Mouse (Mus musculus) neural tube, embryonic 13.5 days (tissue): ENCODE measurements at regions not wholly inside any gene's neighbourhood (a gene's known extent, or its start where the extent isn't known, plus 50 kb on each side); places are given as distances from the start of the nearest gene placed in this dataset.
A peak's percentile ranks its signal among the peaks of the same experiment; 100 is the strongest.

Experiments used
- ATAC-seq: fragments of 200-750 bp; cut with Nextera tagmentation; 2 replicates; pipeline ENCODE4 v1.8.0; 2017; ENCODE audit warnings: low read depth, mild to moderate bottlenecking, moderate TSS enrichment, moderate library complexity
- H3K27ac ChIP-seq: fragments of 300-500 bp; sonication (generic); replicated peaks from 2 replicates; pipeline ENCODE4 v1.5.1; 2015; ENCODE audit warnings: moderate library complexity, mild to moderate bottlenecking, inconsistent platforms
- H3K27me3 ChIP-seq: fragments of 300-500 bp; sonication (generic); 2 replicates; pipeline ENCODE4 v1.6.1; 2015; ENCODE audit warnings: mild to moderate bottlenecking, inconsistent platforms
- H3K36me3 ChIP-seq: fragments of 300-500 bp; sonication (generic); 2 replicates; pipeline ENCODE4 v1.6.1; 2015; ENCODE audit warnings: mild to moderate bottlenecking, inconsistent platforms
- H3K4me1 ChIP-seq: fragments of 300-500 bp; sonication (generic); replicated peaks from 2 replicates; pipeline ENCODE4 v1.6.1; 2015; ENCODE audit warnings: inconsistent platforms
- H3K4me2 ChIP-seq: fragments of 300-500 bp; sonication (generic); 2 replicates; pipeline ENCODE4 v1.6.1; 2015; ENCODE audit warnings: inconsistent platforms, mild to moderate bottlenecking, moderate library complexity
- H3K4me3 ChIP-seq: fragments of 300-500 bp; sonication (generic); 2 replicates; pipeline ENCODE4 v1.5.1; 2015; ENCODE audit warnings: mild to moderate bottlenecking, inconsistent platforms
- H3K9ac ChIP-seq: fragments of 300-500 bp; sonication (generic); 2 replicates; pipeline ENCODE4 v1.6.1; 2015; ENCODE audit warnings: moderate library complexity, mild to moderate bottlenecking, inconsistent platforms
- H3K9me3 ChIP-seq: fragments of 300-500 bp; sonication (generic); 2 replicates; pipeline ENCODE4 v1.6.1; 2016; ENCODE audit warnings: inconsistent platforms
- whole genome bisulfite sequencing: fragments of 180-500 bp; shearing (Covaris S2); methylation state at CpG from one replicate; pipeline ENCODE4 v1.1.7; 2015; 5-methylcytosine and 5-hydroxymethylcytosine counted together

- WGBS: 58% methylated on average over 12 of the region's 12 CpGs
- ATAC-seq: no peak
Observed at GRCm38 (mm10) chr8:96308989-96309718, 420.8 kb upstream of the Got2 start.

GRCm38 (mm10) chr8:96296643-96297042 is 408.3 kb upstream of the Got2 start:
- H3K4me3 ChIP-seq: no peak overlapping the region
- H3K27me3 ChIP-seq: no peaks in the 10 kb centered on the region
- H3K4me1 ChIP-seq: peaks cover 9% of the 10 kb centered on the region; the same call in 1 of the 2 replicates
- ATAC-seq: no peak
- no peaks in the 10 kb centered on the region for H3K9me3 ChIP-seq
- no peak overlapping the region for H3K27ac ChIP-seq
- no peak overlapping the region for H3K9ac ChIP-seq
- H3K4me2 ChIP-seq: no peak overlapping the region
- WGBS: 40% methylated on average over 4 of the region's 4 CpGs
- no peaks in the 10 kb centered on the region for H3K36me3 ChIP-seq

More at GRCm38 (mm10) chr8:96308989-96309718, 420.8 kb upstream of the Got2 start:
- Histone ChIP-seq H3K4me2 (0 out of 2 replicates have a peak overlapping the region, but pooled peaks have one; percentile 7), H3K36me3 (no peaks in the 10 kb centered on the region), H3K27me3 (no peaks in the 10 kb centered on the region), H3K27ac (no peak overlapping the region), H3K9me3 (no peaks in the 10 kb centered on the region), H3K4me1 (no peaks in the 10 kb centered on the region), H3K9ac (no peak overlapping the region), H3K4me3 (no peak overlapping the region)

GRCm38 (mm10) chr8:96290740-96291139 is 402.4 kb upstream of the Got2 start:
- no peaks in the 10 kb centered on the region for H3K9me3 ChIP-seq

GRCm38 (mm10) chr8:96289519-96289918 is 401.2 kb upstream of the Got2 start:
- H3K4me3 ChIP-seq: no peak overlapping the region
- H3K36me3 ChIP-seq: no peaks in the 10 kb centered on the region
- no peak overlapping the region for H3K4me2 ChIP-seq
- 36% methylated on average over 3 of the region's 3 CpGs for WGBS
- ATAC-seq: peak; percentile 47
- peaks cover 17% of the 10 kb centered on the region for H3K4me1 ChIP-seq
- no peak overlapping the region for H3K9ac ChIP-seq
- peak overlapping the region; percentile 11; the same call in 1 of the 2 replicates for H3K27ac ChIP-seq
- no peaks in the 10 kb centered on the region for H3K9me3 ChIP-seq
- no peaks in the 10 kb centered on the region for H3K27me3 ChIP-seq

More at GRCm38 (mm10) chr8:96290740-96291139, 402.4 kb upstream of the Got2 start:
- Histone ChIP-seq H3K4me2 (no peak overlapping the region), H3K27ac (no peak overlapping the region), H3K36me3 (no peaks in the 10 kb centered on the region), H3K9ac (no peak overlapping the region), H3K4me3 (no peak overlapping the region), H3K4me1 (peaks cover 18% of the 10 kb centered on the region), H3K27me3 (no peaks in the 10 kb centered on the region)
- ATAC-seq: no peak

- no peak overlapping the region for H3K9ac ChIP-seq
- no peak overlapping the region for H3K27ac ChIP-seq
- H3K4me1 ChIP-seq: peaks cover 17% of the 10 kb centered on the region
- H3K4me3 ChIP-seq: no peak overlapping the region
- no peaks in the 10 kb centered on the region for H3K27me3 ChIP-seq
- H3K4me2 ChIP-seq: no peak overlapping the region
- no peaks in the 10 kb centered on the region for H3K36me3 ChIP-seq
- H3K9me3 ChIP-seq: no peaks in the 10 kb centered on the region
- no peak for ATAC-seq
- WGBS: 4% methylated on average over 3 of the region's 3 CpGs
Observed at GRCm38 (mm10) chr8:96288525-96288924, 400.2 kb upstream of the Got2 start.

GRCm38 (mm10) chr8:96277479-96278138 is 389.3 kb upstream of the Got2 start:
- WGBS: 11% methylated on average over 4 of the region's 4 CpGs
- no peak overlapping the region for H3K27ac ChIP-seq
- H3K9me3 ChIP-seq: no peaks in the 10 kb centered on the region
- no peaks in the 10 kb centered on the region for H3K36me3 ChIP-seq
- H3K4me3 ChIP-seq: no peak overlapping the region
- no peaks in the 10 kb centered on the region for H3K27me3 ChIP-seq
- H3K4me2 ChIP-seq: no peak overlapping the region
- H3K9ac ChIP-seq: 0 out of 2 replicates have a peak overlapping the region, but pooled peaks have one; percentile 22
- ATAC-seq: no peak
- H3K4me1 ChIP-seq: peaks cover 17% of the 10 kb centered on the region

GRCm38 (mm10) chr8:96277058-96277457 is 388.7 kb upstream of the Got2 start:
- Histone ChIP-seq H3K9ac (no peak overlapping the region), H3K4me1 (peaks cover 17% of the 10 kb centered on the region), H3K4me3 (no peak overlapping the region), H3K9me3 (no peaks in the 10 kb centered on the region), H3K36me3 (no peaks in the 10 kb centered on the region), H3K27ac (no peak overlapping the region), H3K27me3 (no peaks in the 10 kb centered on the region), H3K4me2 (no peak overlapping the region)
- WGBS: 51% methylated on average over 5 of the region's 5 CpGs
- ATAC-seq: 0 out of 2 replicates have a peak, but pooled peaks have one; percentile 27

- no peak for ATAC-seq
- peak overlapping the region; percentile 4; the same call in 1 of the 2 replicates for H3K27ac ChIP-seq
Observed at GRCm38 (mm10) chr8:96256294-96256693, 367.9 kb upstream of the Got2 start.

GRCm38 (mm10) chr8:96255811-96256210 is 367.5 kb upstream of the Got2 start:
- H3K36me3 ChIP-seq: no peaks in the 10 kb centered on the region
- H3K9ac ChIP-seq: no peak overlapping the region
- H3K4me2 ChIP-seq: no peak overlapping the region
- no peaks in the 10 kb centered on the region for H3K9me3 ChIP-seq
- 19% methylated on average over 5 of the region's 5 CpGs for WGBS
- H3K4me3 ChIP-seq: no peak overlapping the region
- peaks cover 14% of the 10 kb centered on the region for H3K4me1 ChIP-seq
- H3K27me3 ChIP-seq: no peaks in the 10 kb centered on the region
- H3K27ac ChIP-seq: no peak overlapping the region
- ATAC-seq: no peak

More at GRCm38 (mm10) chr8:96256294-96256693, 367.9 kb upstream of the Got2 start:
- peaks cover 14% of the 10 kb centered on the region for H3K4me1 ChIP-seq
- WGBS: 60% methylated on average over 5 of the region's 5 CpGs
- H3K27me3 ChIP-seq: no peaks in the 10 kb centered on the region
- H3K9me3 ChIP-seq: no peaks in the 10 kb centered on the region
- H3K9ac ChIP-seq: no peak overlapping the region
- no peak overlapping the region for H3K4me3 ChIP-seq
- no peaks in the 10 kb centered on the region for H3K36me3 ChIP-seq
- no peak overlapping the region for H3K4me2 ChIP-seq

GRCm38 (mm10) chr8:96246017-96246416 is 357.7 kb upstream of the Got2 start:
- H3K27me3 ChIP-seq: no peaks in the 10 kb centered on the region
- no peak overlapping the region for H3K27ac ChIP-seq
- no peaks in the 10 kb centered on the region for H3K9me3 ChIP-seq
- no peak for ATAC-seq
- 71% methylated on average over 7 of the region's 7 CpGs for WGBS
- no peaks in the 10 kb centered on the region for H3K36me3 ChIP-seq
- peaks cover 11% of the 10 kb centered on the region; the same call in 1 of the 2 replicates for H3K4me1 ChIP-seq
- no peak overlapping the region for H3K9ac ChIP-seq
- H3K4me3 ChIP-seq: no peak overlapping the region
- H3K4me2 ChIP-seq: no peak overlapping the region

GRCm38 (mm10) chr8:96244549-96245152 is 356.3 kb upstream of the Got2 start:
- peaks cover 11% of the 10 kb centered on the region; the same call in 1 of the 2 replicates for H3K4me1 ChIP-seq
- H3K9ac ChIP-seq: no peak overlapping the region
- H3K27me3 ChIP-seq: no peaks in the 10 kb centered on the region
- H3K36me3 ChIP-seq: no peaks in the 10 kb centered on the region
- 0 out of 2 replicates have a peak overlapping the region, but pooled peaks have one; percentile 9 for H3K27ac ChIP-seq
- H3K9me3 ChIP-seq: no peaks in the 10 kb centered on the region
- H3K4me2 ChIP-seq: no peak overlapping the region
- no peak overlapping the region for H3K4me3 ChIP-seq
- WGBS: 9% methylated on average over 9 of the region's 9 CpGs
- ATAC-seq: no peak

GRCm38 (mm10) chr8:96238406-96238805 is 350.1 kb upstream of the Got2 start:
- no peaks in the 10 kb centered on the region for H3K36me3 ChIP-seq
- no peaks in the 10 kb centered on the region for H3K9me3 ChIP-seq
- H3K27ac ChIP-seq: no peak overlapping the region
- no peaks in the 10 kb centered on the region for H3K27me3 ChIP-seq
- H3K4me1 ChIP-seq: no peaks in the 10 kb centered on the region
- H3K9ac ChIP-seq: no peak overlapping the region
- no peak overlapping the region for H3K4me2 ChIP-seq
- H3K4me3 ChIP-seq: no peak overlapping the region
- no peak for ATAC-seq
